Mouse (Mus musculus): Measurements from ENCODE around the gene Hmcn2. TPM values are rescaled to one million over a fixed set of nuclear protein-coding genes. Genes with fewer than 3 reads are reported as not detected.
A peak's percentile ranks its signal among the peaks of the same experiment; 100 is the strongest.

Hmcn2 gene
- polyA plus RNA-seq, 1 experiment from 2014 or later: 0.11 TPM

DNA sequence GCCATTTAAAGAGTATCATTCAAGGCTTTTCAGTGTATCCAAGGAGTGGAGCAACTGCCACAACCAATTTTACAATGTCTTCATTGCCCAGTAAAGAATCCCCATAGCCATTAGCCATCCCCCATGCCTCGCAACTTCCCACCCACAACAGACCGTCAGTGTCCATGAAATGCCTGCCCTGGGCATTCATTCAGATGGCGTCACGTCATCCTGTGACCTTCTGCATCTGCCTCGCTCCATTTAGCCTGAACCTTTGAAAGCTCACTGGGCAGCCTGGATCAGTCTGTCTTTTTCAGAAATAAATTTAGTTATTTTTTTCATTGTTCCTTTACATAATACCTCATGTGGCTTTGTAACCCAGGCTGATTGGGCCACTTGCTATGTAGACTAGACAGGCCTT lies 103.8 kb downstream of the Hmcn2 start:
- no peak overlapping the region for H3K4me3 ChIP-seq (replicated peaks; ENCODE audit: low read length)
- H3K27ac ChIP-seq (ENCODE audit: low read length): no peak overlapping the region
- WGBS: 78% methylated on average over 5 of the region's 5 CpGs
- H3K27me3 ChIP-seq (replicated peaks; ENCODE audit: control insufficient read depth, insufficient read depth, low read length): no peaks in the 10 kb centered on the region
- no peaks in the 10 kb centered on the region for H3K36me3 ChIP-seq (ENCODE audit: control insufficient read depth, insufficient read depth)
- no peak for ATAC-seq
- no peak overlapping the region for H3K4me2 ChIP-seq (ENCODE audit: low read length)
- H3K9ac ChIP-seq (replicated peaks; ENCODE audit: low read depth, low read length): no peak overlapping the region
- H3K9me3 ChIP-seq (ENCODE audit: control insufficient read depth, low read length): no peaks in the 10 kb centered on the region
- no peaks in the 10 kb centered on the region for H3K4me1 ChIP-seq (replicated peaks; ENCODE audit: control insufficient read depth, insufficient read depth, low read length)

- Histone ChIP-seq H3K9ac (replicated peaks; ENCODE audit: low read depth, low read length) (no peak overlapping the region), H3K9me3 (ENCODE audit: control insufficient read depth, low read length) (no peaks in the 10 kb centered on the region), H3K36me3 (ENCODE audit: control insufficient read depth, insufficient read depth) (no peaks in the 10 kb centered on the region), H3K4me3 (replicated peaks; ENCODE audit: low read length) (no peak overlapping the region), H3K4me1 (replicated peaks; ENCODE audit: control insufficient read depth, insufficient read depth, low read length) (no peaks in the 10 kb centered on the region), H3K4me2 (ENCODE audit: low read length) (no peak overlapping the region), H3K27ac (ENCODE audit: low read length) (no peak overlapping the region), H3K27me3 (replicated peaks; ENCODE audit: control insufficient read depth, insufficient read depth, low read length) (no peaks in the 10 kb centered on the region)
- 20% methylated on average over 8 of the region's 8 CpGs for whole genome bisulfite sequencing
- peak; percentile 55; the same call in 1 of the 2 replicates for ATAC-seq
These were observed 104.4 kb downstream of the Hmcn2 start for GRCm38 (mm10) chr2:31418571-31418970.

- 80% methylated on average over 6 of the region's 6 CpGs for WGBS
- Histone ChIP-seq H3K4me2 (ENCODE audit: low read length) (no peak overlapping the region), H3K36me3 (ENCODE audit: control insufficient read depth, insufficient read depth) (no peaks in the 10 kb centered on the region), H3K27me3 (replicated peaks; ENCODE audit: control insufficient read depth, insufficient read depth, low read length) (no peaks in the 10 kb centered on the region), H3K4me3 (replicated peaks; ENCODE audit: low read length) (no peak overlapping the region), H3K9ac (replicated peaks; ENCODE audit: low read depth, low read length) (no peak overlapping the region), H3K27ac (ENCODE audit: low read length) (no peak overlapping the region), H3K9me3 (ENCODE audit: control insufficient read depth, low read length) (no peaks in the 10 kb centered on the region), H3K4me1 (replicated peaks; ENCODE audit: control insufficient read depth, insufficient read depth, low read length) (no peaks in the 10 kb centered on the region)
- ATAC-seq: no peak
These were observed 106.7 kb downstream of the Hmcn2 start for GRCm38 (mm10) chr2:31420914-31421313.

DNA sequence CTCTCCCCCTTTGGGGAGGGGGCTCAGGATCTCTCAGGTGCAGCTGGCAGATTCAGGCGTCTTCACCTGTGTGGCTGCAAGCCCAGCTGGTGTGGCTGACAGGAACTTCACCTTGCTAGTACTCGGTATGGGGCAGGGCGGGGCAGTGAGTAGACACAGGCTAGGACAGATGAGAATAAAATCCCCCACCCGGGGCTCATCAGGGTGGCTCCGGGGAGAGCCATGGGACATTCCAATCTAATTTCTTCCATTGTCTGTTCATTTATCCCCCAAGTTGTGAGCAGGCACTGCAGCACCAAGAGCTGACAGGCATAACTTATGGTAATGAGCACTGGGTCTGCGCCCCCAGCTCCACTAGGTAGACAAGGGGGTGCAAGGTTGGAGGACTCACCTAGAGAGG lies 108.4 kb downstream of the Hmcn2 start:
- ATAC-seq: no peak
- WGBS: 68% methylated on average over 6 of the region's 6 CpGs
- Histone ChIP-seq H3K9me3 (ENCODE audit: control insufficient read depth, low read length) (no peaks in the 10 kb centered on the region), H3K4me1 (replicated peaks; ENCODE audit: control insufficient read depth, insufficient read depth, low read length) (no peaks in the 10 kb centered on the region), H3K9ac (replicated peaks; ENCODE audit: low read depth, low read length) (no peak overlapping the region), H3K36me3 (ENCODE audit: control insufficient read depth, insufficient read depth) (no peaks in the 10 kb centered on the region), H3K27me3 (replicated peaks; ENCODE audit: control insufficient read depth, insufficient read depth, low read length) (no peaks in the 10 kb centered on the region), H3K4me3 (replicated peaks; ENCODE audit: low read length) (no peak overlapping the region), H3K4me2 (ENCODE audit: low read length) (no peak overlapping the region), H3K27ac (ENCODE audit: low read length) (no peak overlapping the region)

- 57% methylated on average over 5 of the region's 5 CpGs for WGBS
- Histone ChIP-seq H3K9ac (replicated peaks; ENCODE audit: low read depth, low read length) (no peak overlapping the region), H3K36me3 (ENCODE audit: control insufficient read depth, insufficient read depth) (no peaks in the 10 kb centered on the region), H3K4me1 (replicated peaks; ENCODE audit: control insufficient read depth, insufficient read depth, low read length) (peaks cover 7% of the 10 kb centered on the region; the same call in 1 of the 2 replicates), H3K27me3 (replicated peaks; ENCODE audit: control insufficient read depth, insufficient read depth, low read length) (no peaks in the 10 kb centered on the region), H3K27ac (ENCODE audit: low read length) (no peak overlapping the region), H3K9me3 (ENCODE audit: control insufficient read depth, low read length) (no peaks in the 10 kb centered on the region), H3K4me3 (replicated peaks; ENCODE audit: low read length) (no peak overlapping the region), H3K4me2 (ENCODE audit: low read length) (no peak overlapping the region)
- ATAC-seq: peak; percentile 75
These were observed 117.3 kb downstream of the Hmcn2 start for GRCm38 (mm10) chr2:31431477-31431876.

DNA sequence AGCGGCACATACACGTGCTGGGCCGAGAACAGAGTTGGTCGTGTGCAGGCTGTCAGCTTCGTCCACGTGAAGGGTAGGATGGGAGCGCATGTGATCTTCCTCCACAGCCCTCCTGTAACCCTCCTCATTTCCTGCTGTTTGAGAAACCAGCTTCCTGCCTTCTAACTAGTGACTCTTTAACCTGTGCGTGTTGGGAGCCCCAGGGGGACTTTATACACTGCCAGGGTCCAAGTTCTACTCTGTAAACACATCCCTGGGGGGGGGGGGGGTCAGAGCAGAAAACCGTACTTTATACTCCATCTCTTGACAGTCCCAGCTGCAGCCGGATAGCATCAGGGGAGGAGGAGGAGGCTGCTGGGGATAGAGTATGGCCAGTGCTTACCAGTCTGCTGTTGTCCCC lies 120.5 kb downstream of the Hmcn2 start:
- Histone ChIP-seq H3K36me3 (ENCODE audit: control insufficient read depth, insufficient read depth) (no peaks in the 10 kb centered on the region), H3K4me3 (replicated peaks; ENCODE audit: low read length) (no peak overlapping the region), H3K9me3 (ENCODE audit: control insufficient read depth, low read length) (no peaks in the 10 kb centered on the region), H3K4me2 (ENCODE audit: low read length) (no peak overlapping the region), H3K9ac (replicated peaks; ENCODE audit: low read depth, low read length) (no peak overlapping the region), H3K4me1 (replicated peaks; ENCODE audit: control insufficient read depth, insufficient read depth, low read length) (peaks cover 7% of the 10 kb centered on the region; the same call in 1 of the 2 replicates), H3K27me3 (replicated peaks; ENCODE audit: control insufficient read depth, insufficient read depth, low read length) (no peaks in the 10 kb centered on the region), H3K27ac (ENCODE audit: low read length) (no peak overlapping the region)
- WGBS: 80% methylated on average over 10 of the region's 10 CpGs
- ATAC-seq: no peak

- 38% methylated on average over 6 of the region's 6 CpGs for WGBS
- H3K27me3 ChIP-seq (replicated peaks; ENCODE audit: control insufficient read depth, insufficient read depth, low read length): no peaks in the 10 kb centered on the region
- no peak for ATAC-seq
- H3K4me3 ChIP-seq (replicated peaks; ENCODE audit: low read length): no peak overlapping the region
- no peak overlapping the region for H3K9ac ChIP-seq (replicated peaks; ENCODE audit: low read depth, low read length)
- H3K9me3 ChIP-seq (ENCODE audit: control insufficient read depth, low read length): no peaks in the 10 kb centered on the region
- no peaks in the 10 kb centered on the region for H3K36me3 ChIP-seq (ENCODE audit: control insufficient read depth, insufficient read depth)
- H3K27ac ChIP-seq (ENCODE audit: low read length): no peak overlapping the region
- no peak overlapping the region for H3K4me2 ChIP-seq (ENCODE audit: low read length)
- H3K4me1 ChIP-seq (replicated peaks; ENCODE audit: control insufficient read depth, insufficient read depth, low read length): peaks cover 7% of the 10 kb centered on the region; the same call in 1 of the 2 replicates
These were observed 121.4 kb downstream of the Hmcn2 start for GRCm38 (mm10) chr2:31435567-31435966.

DNA sequence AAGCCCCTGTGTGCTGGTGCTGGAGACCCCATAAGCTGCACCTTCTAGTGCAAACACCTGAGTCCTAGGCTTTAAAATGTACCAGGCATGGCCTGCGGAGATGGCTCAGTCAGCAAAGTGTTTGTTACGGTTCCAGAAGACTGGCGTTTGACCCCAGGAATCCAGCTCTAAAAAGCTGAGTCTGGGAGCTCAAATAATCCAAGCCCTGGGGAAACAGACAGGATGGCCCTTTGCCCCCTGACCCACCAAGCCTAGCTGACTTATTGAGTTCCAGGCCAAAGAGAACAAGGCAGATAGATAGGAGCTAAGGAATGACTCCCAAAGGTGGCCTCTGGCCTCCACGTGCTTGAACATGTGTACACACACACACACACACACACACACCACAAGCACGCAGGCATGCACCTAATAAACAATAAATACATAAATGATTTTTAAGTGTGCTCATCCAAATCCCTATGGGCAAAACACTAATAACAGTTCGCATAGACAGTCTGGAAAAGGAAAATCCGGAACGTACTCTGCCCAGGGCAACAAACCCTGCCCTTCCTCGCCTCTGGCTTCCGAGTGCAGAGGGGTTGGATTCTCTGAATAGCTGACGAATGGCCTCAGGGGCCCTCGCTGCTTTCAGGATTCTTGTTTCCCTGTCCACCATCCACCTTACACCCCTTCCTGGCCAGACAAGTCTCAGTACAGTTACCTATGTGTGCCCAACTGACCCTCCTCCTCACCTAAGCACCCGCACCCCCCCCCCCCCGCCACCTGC lies 123.4 kb downstream of the Hmcn2 start:
- no peaks in the 10 kb centered on the region for H3K9me3 ChIP-seq (ENCODE audit: control insufficient read depth, low read length)
- 73% methylated on average over 14 of the region's 14 CpGs for WGBS
- no peaks in the 10 kb centered on the region for H3K27me3 ChIP-seq (replicated peaks; ENCODE audit: control insufficient read depth, insufficient read depth, low read length)
- H3K36me3 ChIP-seq (ENCODE audit: control insufficient read depth, insufficient read depth): no peaks in the 10 kb centered on the region
- H3K4me3 ChIP-seq (replicated peaks; ENCODE audit: low read length): no peak overlapping the region
- no peak overlapping the region for H3K4me2 ChIP-seq (ENCODE audit: low read length)
- no peak overlapping the region for H3K27ac ChIP-seq (ENCODE audit: low read length)
- ATAC-seq: no peak
- no peaks in the 10 kb centered on the region for H3K4me1 ChIP-seq (replicated peaks; ENCODE audit: control insufficient read depth, insufficient read depth, low read length)
- H3K9ac ChIP-seq (replicated peaks; ENCODE audit: low read depth, low read length): no peak overlapping the region

- Histone ChIP-seq H3K4me2 (ENCODE audit: low read length) (no peak overlapping the region), H3K27me3 (replicated peaks; ENCODE audit: control insufficient read depth, insufficient read depth, low read length) (no peaks in the 10 kb centered on the region), H3K27ac (ENCODE audit: low read length) (no peak overlapping the region), H3K4me3 (replicated peaks; ENCODE audit: low read length) (no peak overlapping the region), H3K4me1 (replicated peaks; ENCODE audit: control insufficient read depth, insufficient read depth, low read length) (no peaks in the 10 kb centered on the region), H3K36me3 (ENCODE audit: control insufficient read depth, insufficient read depth) (no peaks in the 10 kb centered on the region), H3K9ac (replicated peaks; ENCODE audit: low read depth, low read length) (no peak overlapping the region), H3K9me3 (ENCODE audit: control insufficient read depth, low read length) (no peaks in the 10 kb centered on the region)
- WGBS: 79% methylated on average over 6 of the region's 6 CpGs
- no peak for ATAC-seq
These were observed 125.4 kb downstream of the Hmcn2 start for GRCm38 (mm10) chr2:31439576-31439975.

All from forebrain, embryonic 16.5 days (tissue).